Mouse (Mus musculus): ENCODE measurements around the gene C2.
A peak's percentile ranks its signal among the peaks of the same experiment; 100 is the strongest.

- TF ChIP-seq CTCF (IDR thresholded peaks at IDR 0.05; ENCODE audit: low read depth, low read length), result peak; percentile 9; the same call in 1 of the 2 replicates
- TF ChIP-seq TAL1 (conservative IDR thresholded peaks at IDR 0.05; ENCODE audit: low read depth, low read length), result no peak
- no peak for TF ChIP-seq GATA1 (IDR thresholded peaks at IDR 0.05; ENCODE audit: borderline replicate concordance, low read length)
- TF ChIP-seq GATA2 (IDR thresholded peaks at IDR 0.05; ENCODE audit: borderline replicate concordance, low read depth, low read length), result no peak
- TF ChIP-seq POLR2AphosphoS5 (IDR thresholded peaks at IDR 0.05; ENCODE audit: insufficient replicate concordance, low read depth, low read length), result no peak
These were observed 49.5 kb upstream of the C2 start for GRCm38 (mm10) chr17:34947606-34948005.

Measured in G1E (cell line).